Mouse (Mus musculus) embryonic fibroblast, embryonic 13.5 days (primary cell): ENCODE data around the gene Ttf2. TPM values are rescaled to one million over a fixed set of nuclear protein-coding genes. Genes with fewer than 3 reads are reported as not detected.

Experiments
- H3K27ac ChIP-seq: 2 replicates; pipeline ENCODE4 v1.5.1; 2012; ENCODE audit warnings: low read length, control low read depth, inconsistent platforms; ENCODE audit not compliant: insufficient read depth
- H3K4me1 ChIP-seq: 2 replicates; pipeline ENCODE4 v1.6.1; 2011; ENCODE audit warnings: low read length; ENCODE audit not compliant: control insufficient read depth, insufficient read depth
- H3K4me3 ChIP-seq: 2 replicates; pipeline ENCODE4 v1.5.1; 2011; ENCODE audit warnings: mild to moderate bottlenecking, control low read depth, low read length; ENCODE audit not compliant: insufficient read depth
- CTCF ChIP-seq: IDR thresholded peaks from 2 replicates; pipeline ENCODE4 v1.5.1; 2011; ENCODE audit warnings: mild to moderate bottlenecking, control low read depth, low read length, moderate library complexity, borderline replicate concordance; ENCODE audit not compliant: insufficient read depth
- POLR2A ChIP-seq: IDR thresholded peaks from 2 replicates; pipeline ENCODE4 v1.6.1; 2011; ENCODE audit warnings: low read depth, mild to moderate bottlenecking, control low read depth, low read length, moderate library complexity
- polyA plus RNA-seq: library from polyadenylated mRNA; stranded (reverse); fragments of >200 nt; gene quantifications from 2 replicates; pipeline ENCODE4 v1.2.4, GENCODE M21; 2011; ENCODE audit warnings: low read depth; ENCODE audit not compliant: missing spikeins, insufficient read length

The Ttf2 gene
- polyA plus RNA-seq, 1 experiment: 14.4 TPM

GRCm38 (mm10) chr3:100990231-100990630 lies 20.8 kb upstream of the Ttf2 start:
- Histone ChIP-seq H3K27ac (no peak overlapping the region), H3K4me3 (no peak overlapping the region), H3K4me1 (no peaks in the 10 kb centered on the region)
- TF ChIP-seq CTCF (no peak), POLR2A (no peak)

- Histone ChIP-seq H3K4me3 (no peak overlapping the region), H3K27ac (no peak overlapping the region), H3K4me1 (no peaks in the 10 kb centered on the region)
- TF ChIP-seq POLR2A (no peak), CTCF (no peak)
Measured at GRCm38 (mm10) chr3:100989417-100989816, 20.0 kb upstream of the Ttf2 start.

- Histone ChIP-seq H3K4me3 (no peak overlapping the region), H3K27ac (no peak overlapping the region), H3K4me1 (no peaks in the 10 kb centered on the region)
- TF ChIP-seq CTCF (no peak), POLR2A (no peak)
Measured at GRCm38 (mm10) chr3:100979290-100979689, 9.8 kb upstream of the Ttf2 start.

GRCm38 (mm10) chr3:100973906-100974305 lies 4.4 kb upstream of the Ttf2 start:
- H3K4me1 ChIP-seq: no peaks in the 10 kb centered on the region
- no peak overlapping the region for H3K27ac ChIP-seq
- no peak for TF ChIP-seq CTCF
- TF ChIP-seq POLR2A: no peak
- no peak overlapping the region for H3K4me3 ChIP-seq

GRCm38 (mm10) chr3:100963849-100964542 lies 5.5 kb downstream of the Ttf2 start:
- Histone ChIP-seq H3K4me3 (no peak overlapping the region), H3K27ac (no peak overlapping the region), H3K4me1 (no peaks in the 10 kb centered on the region; the same call in 1 of the 2 replicates)
- TF ChIP-seq POLR2A (no peak), CTCF (no peak)

- no peak overlapping the region for H3K27ac ChIP-seq
- no peak overlapping the region for H3K4me3 ChIP-seq
- TF ChIP-seq POLR2A (no peak), CTCF (no peak)
- H3K4me1 ChIP-seq: no peaks in the 10 kb centered on the region
Measured at GRCm38 (mm10) chr3:100961501-100961900, 8.0 kb downstream of the Ttf2 start.

- H3K27ac ChIP-seq: no peak overlapping the region
- TF ChIP-seq POLR2A (no peak), CTCF (no peak)
- H3K4me3 ChIP-seq: no peak overlapping the region
- no peaks in the 10 kb centered on the region for H3K4me1 ChIP-seq
Measured at GRCm38 (mm10) chr3:100961007-100961406, 8.5 kb downstream of the Ttf2 start.

- Histone ChIP-seq H3K27ac (no peak overlapping the region), H3K4me3 (no peak overlapping the region), H3K4me1 (no peaks in the 10 kb centered on the region)
- TF ChIP-seq CTCF (no peak), POLR2A (no peak)
Measured at GRCm38 (mm10) chr3:100954616-100955015, 14.8 kb downstream of the Ttf2 start.

- Histone ChIP-seq H3K4me1 (no peaks in the 10 kb centered on the region), H3K27ac (no peak overlapping the region), H3K4me3 (no peak overlapping the region)
- TF ChIP-seq POLR2A: no peak
- TF ChIP-seq CTCF: no peak
Measured at GRCm38 (mm10) chr3:100951531-100951930, 17.9 kb downstream of the Ttf2 start.

- TF ChIP-seq CTCF (no peak), POLR2A (no peak)
- H3K27ac ChIP-seq: no peak overlapping the region
- no peak overlapping the region for H3K4me3 ChIP-seq
- no peaks in the 10 kb centered on the region for H3K4me1 ChIP-seq
Measured at GRCm38 (mm10) chr3:100947286-100947685, 22.2 kb downstream of the Ttf2 start.
